Mouse (Mus musculus) heart, embryonic 12.5 days (tissue): ENCODE data around the gene Ddx59. TPM values are rescaled to one million over a fixed set of nuclear protein-coding genes. Genes with fewer than 3 reads are reported as not detected.

Experiments
- ATAC-seq: fragments of 200-750 bp; cut with Nextera tagmentation; 2 replicates; pipeline ENCODE4 v1.8.0; 2017; ENCODE audit warnings: moderate TSS enrichment, moderate library complexity; ENCODE audit not compliant: insufficient number of reproducible peaks, low FRiP score
- H3K27ac ChIP-seq: fragments of 300-500 bp; sonication (generic); 2 replicates; pipeline ENCODE4 v1.5.1; 2016; ENCODE audit warnings: mild to moderate bottlenecking, moderate library complexity; ENCODE audit not compliant: poor library complexity, severe bottlenecking
- H3K27me3 ChIP-seq: fragments of 300-500 bp; sonication (generic); replicated peaks from 2 replicates; pipeline ENCODE4 v1.6.1; 2016; ENCODE audit warnings: mild to moderate bottlenecking, moderate library complexity
- H3K36me3 ChIP-seq: fragments of 300-500 bp; sonication (generic); 2 replicates; pipeline ENCODE4 v1.6.1; 2016; ENCODE audit warnings: mild to moderate bottlenecking, moderate library complexity
- H3K4me1 ChIP-seq: fragments of 300-500 bp; sonication (generic); replicated peaks from 2 replicates; pipeline ENCODE4 v1.6.1; 2016; ENCODE audit warnings: mild to moderate bottlenecking
- H3K4me2 ChIP-seq: fragments of 300-500 bp; sonication (generic); 2 replicates; pipeline ENCODE4 v1.6.1; 2016; ENCODE audit warnings: mild to moderate bottlenecking, moderate library complexity
- H3K4me3 ChIP-seq: fragments of 300-500 bp; sonication (generic); 2 replicates; pipeline ENCODE4 v1.5.1; 2016; ENCODE audit warnings: mild to moderate bottlenecking
- H3K9ac ChIP-seq: fragments of 300-500 bp; sonication (generic); 2 replicates; pipeline ENCODE4 v1.6.1; 2016; ENCODE audit warnings: mild to moderate bottlenecking, moderate library complexity
- H3K9me3 ChIP-seq: fragments of 300-500 bp; sonication (generic); replicated peaks from 2 replicates; pipeline ENCODE4 v1.6.1; 2016; ENCODE audit warnings: mild to moderate bottlenecking, moderate library complexity
- WGBS: fragments of 180-500 bp; shearing (Covaris S2); methylation state at CpG from one replicate; pipeline ENCODE4 v1.1.7; 2016; 5-methylcytosine and 5-hydroxymethylcytosine counted together
- polyA plus RNA-seq: library from polyadenylated mRNA; unstranded; fragments of >200 nt; fragmentation: Nextera tagmentation; extraction: Ambion mirVana; gene quantifications from 2 replicates; pipeline ENCODE4 v1.2.1, GENCODE M21; 2016

The Ddx59 gene
- polyA plus RNA-seq, 1 experiment from 2014 or later = 12.5 TPM

DNA sequence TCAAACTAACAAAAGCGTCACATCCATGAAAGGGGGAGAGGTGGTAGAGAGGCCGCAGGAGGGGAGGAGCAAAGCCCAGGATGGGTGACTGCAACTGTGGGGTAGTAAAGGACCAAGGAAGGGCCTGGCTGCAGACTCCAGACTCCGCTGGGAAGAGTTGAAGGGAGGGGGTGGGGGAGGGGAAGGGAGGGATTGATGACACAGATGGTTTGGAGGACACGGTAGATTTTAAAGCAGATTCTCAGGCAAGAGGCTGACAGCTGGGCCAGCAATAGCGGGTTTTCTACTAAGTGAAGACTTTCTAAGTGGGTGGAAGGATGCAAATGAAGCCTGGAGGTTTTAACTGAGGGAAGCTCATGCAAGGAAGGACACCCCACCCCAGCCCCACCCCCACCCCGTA, 55.4 kb downstream of the Ddx59 start:
- no peaks in the 10 kb centered on the region for H3K9me3 ChIP-seq
- ATAC-seq = no peak
- H3K27me3 ChIP-seq = no peaks in the 10 kb centered on the region
- WGBS = 29% methylated on average over 6 of the region's 6 CpGs
- H3K4me2 ChIP-seq = no peak overlapping the region; the same call in 1 of the 2 replicates
- no peak overlapping the region for H3K4me3 ChIP-seq
- no peak overlapping the region for H3K27ac ChIP-seq
- H3K4me1 ChIP-seq = peaks cover 11% of the 10 kb centered on the region
- H3K9ac ChIP-seq = no peak overlapping the region
- H3K36me3 ChIP-seq = peaks cover 48% of the 10 kb centered on the region

Other genes with a start within 250 kb of the Ddx59 start
- gene Mroh3, start 202.4 kb upstream of the Ddx59 start, polyA plus RNA-seq = not detected in 2 replicates
- gene Inava, start 181.0 kb upstream of the Ddx59 start, polyA plus RNA-seq = 1.3 and 1.6 TPM in 2 replicates
- not detected in 2 replicates for gene Gpr25, start 154.4 kb upstream of the Ddx59 start, polyA plus RNA-seq
- gene Camsap2, start 69.2 kb upstream of the Ddx59 start, polyA plus RNA-seq = 11.9 and 13.2 TPM in 2 replicates
- gene Kif14, start 51.1 kb downstream of the Ddx59 start, polyA plus RNA-seq = 5.7 and 6.8 TPM in 2 replicates
- gene Zfp281, start 209.6 kb downstream of the Ddx59 start, polyA plus RNA-seq = 18.2 and 19.2 TPM in 2 replicates